Mouse (Mus musculus) adrenal gland, postnatal 14 days (tissue): Measurements from ENCODE around the gene Hoxa13. TPM values are rescaled to one million over a fixed set of nuclear protein-coding genes. Genes with fewer than 3 reads are reported as not detected.

ENCODE experiments used
- DNase-seq: peaks from one replicate; pipeline ENCODE4 v3.0.0; 2021; ENCODE audit warnings: mixed read lengths
- long read RNA-seq, 2 experiments: library from polyadenylated mRNA; stranded (forward); transcript quantifications; one replicate each; pipeline ENCODE4 v2.0.0; 2021
- total RNA-seq: library from RNA; stranded (reverse); gene quantifications from 2 replicates; pipeline ENCODE4 v1.2.3, GENCODE M21; 2021

The Hoxa13 gene
- not detected in 2 replicates for total RNA-seq
- long read RNA-seq, experiment 1 = 0 reads
- long read RNA-seq, experiment 2 = 0 reads

- DNase-seq = no peak
Observed at GRCm38 (mm10) chr6:52260654-52261575, at the start of gene Hoxa13. Gene Hoxa13 (minus strand): TSS chr6:52260880.

GRCm38 (mm10) chr6:52310366-52310765 is 49.7 kb upstream of the Hoxa13 start:
- no peak for DNase-seq

GRCm38 (mm10) chr6:52309766-52310165 is 49.1 kb upstream of the Hoxa13 start:
- no peak for DNase-seq

DNA sequence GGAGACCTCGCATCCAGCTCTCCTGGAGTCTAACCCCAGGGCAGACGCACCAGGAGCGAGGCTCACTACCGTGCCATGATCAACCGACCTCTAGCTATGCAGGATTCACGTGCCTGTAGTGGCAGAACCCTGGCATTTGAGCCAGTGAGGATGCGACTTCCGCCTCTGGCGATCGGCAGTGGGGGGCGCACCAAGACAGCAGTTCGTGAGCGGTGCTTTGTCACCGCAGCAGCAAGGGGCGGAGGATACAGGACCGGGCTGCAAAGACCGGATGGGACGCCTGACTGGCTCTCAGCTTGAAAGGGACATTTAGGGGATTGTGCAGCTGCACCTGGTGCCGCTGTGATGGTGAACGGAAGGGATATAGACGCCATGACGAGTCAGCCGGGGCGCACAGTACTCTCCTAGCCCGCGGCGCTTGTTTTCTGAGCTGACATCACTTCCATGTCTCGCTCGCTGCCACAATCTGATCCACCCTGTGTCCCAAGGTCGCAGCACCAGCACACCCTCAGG is 45.3 kb upstream of the Hoxa13 start:
- DNase-seq = peak; percentile 82

DNA sequence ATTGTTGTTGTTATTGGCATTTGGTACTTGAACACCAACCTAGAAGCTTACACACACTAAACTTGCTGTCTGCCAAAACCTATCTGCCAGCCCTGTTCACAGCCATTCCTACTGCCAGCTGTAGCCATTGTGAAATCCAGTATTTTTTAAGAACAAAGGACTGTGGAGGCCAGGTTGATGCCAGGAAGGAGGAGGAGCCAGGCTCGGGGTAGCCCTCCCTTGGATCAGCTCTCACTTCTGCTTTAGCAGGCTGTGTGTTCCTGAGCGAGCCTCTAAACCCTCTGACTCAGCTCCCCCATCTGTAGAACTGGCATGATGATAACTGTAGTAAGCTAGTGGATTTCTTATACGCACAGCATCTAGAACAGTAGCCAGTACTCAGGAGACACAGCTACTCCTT is 42.7 kb upstream of the Hoxa13 start:
- peak; percentile 27 for DNase-seq

- no peak for DNase-seq
Observed at GRCm38 (mm10) chr6:52300806-52301205, 40.1 kb upstream of the Hoxa13 start.

GRCm38 (mm10) chr6:52298511-52298910 is 37.8 kb upstream of the Hoxa13 start:
- DNase-seq = no peak

GRCm38 (mm10) chr6:52294616-52295015 is 33.9 kb upstream of the Hoxa13 start:
- no peak for DNase-seq

DNA sequence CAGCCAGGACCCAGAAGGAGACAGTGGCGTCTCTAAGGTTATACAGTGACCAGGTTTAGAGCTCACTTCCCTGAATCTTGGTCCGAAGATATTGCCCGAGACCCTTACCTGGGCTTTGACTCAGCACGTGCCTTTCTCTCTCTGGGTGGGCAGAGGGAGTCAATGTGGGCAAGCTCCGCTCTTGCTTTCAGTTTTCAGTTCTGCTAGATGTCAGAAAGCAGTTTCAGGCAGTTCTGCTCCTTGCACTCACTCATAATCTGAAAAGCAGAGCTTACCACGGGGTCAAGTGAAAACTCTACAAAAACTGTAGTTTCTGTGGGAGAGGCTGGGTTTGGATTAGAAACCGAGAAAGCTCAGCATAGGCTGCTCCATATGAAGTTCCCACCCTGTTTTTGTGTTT is 31.6 kb upstream of the Hoxa13 start:
- DNase-seq = no peak

GRCm38 (mm10) chr6:52291021-52291860 is 30.6 kb upstream of the Hoxa13 start:
- peak; percentile 50 for DNase-seq

GRCm38 (mm10) chr6:52290186-52290585 is 29.5 kb upstream of the Hoxa13 start:
- no peak for DNase-seq

DNA sequence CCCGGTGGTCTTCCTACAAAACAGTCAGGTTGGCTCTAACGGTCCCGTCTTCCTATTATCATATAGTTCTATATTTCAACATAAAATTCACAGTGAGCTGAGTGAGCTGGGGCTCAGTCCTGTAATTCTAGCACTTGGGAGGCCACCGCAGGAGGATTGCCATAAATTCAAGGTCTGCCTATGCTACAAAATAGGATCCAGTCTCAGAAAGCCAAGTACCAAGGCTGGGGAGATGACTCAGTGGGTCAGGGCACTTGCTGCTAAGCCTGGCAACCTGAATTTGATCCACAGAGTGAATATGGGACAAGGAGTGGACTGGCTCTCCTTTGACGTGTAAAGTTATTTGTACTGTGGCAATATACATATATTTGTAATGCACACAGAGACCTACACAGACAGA is 23.2 kb upstream of the Hoxa13 start:
- peak; percentile 55 for DNase-seq

DNA sequence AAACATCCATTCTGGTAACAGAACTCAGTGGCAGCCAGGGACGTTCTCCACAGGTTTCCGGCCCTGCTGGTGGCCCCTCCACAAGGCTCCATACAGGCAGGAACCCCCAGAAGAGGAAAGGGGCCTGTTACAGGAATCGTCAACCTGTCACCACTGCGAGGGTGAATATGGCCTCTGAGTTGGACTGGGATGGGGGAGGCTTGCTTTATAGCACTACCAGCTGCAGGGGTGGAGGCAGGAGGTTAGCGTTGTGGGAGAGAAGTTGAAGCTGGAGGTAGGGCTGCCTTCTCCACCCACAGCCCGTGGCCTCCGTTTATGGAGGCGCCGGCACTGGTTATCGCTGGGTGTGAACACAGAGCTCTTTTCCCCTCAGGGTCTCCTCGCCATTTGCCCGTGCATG is 20.4 kb upstream of the Hoxa13 start:
- DNase-seq = no peak

DNA sequence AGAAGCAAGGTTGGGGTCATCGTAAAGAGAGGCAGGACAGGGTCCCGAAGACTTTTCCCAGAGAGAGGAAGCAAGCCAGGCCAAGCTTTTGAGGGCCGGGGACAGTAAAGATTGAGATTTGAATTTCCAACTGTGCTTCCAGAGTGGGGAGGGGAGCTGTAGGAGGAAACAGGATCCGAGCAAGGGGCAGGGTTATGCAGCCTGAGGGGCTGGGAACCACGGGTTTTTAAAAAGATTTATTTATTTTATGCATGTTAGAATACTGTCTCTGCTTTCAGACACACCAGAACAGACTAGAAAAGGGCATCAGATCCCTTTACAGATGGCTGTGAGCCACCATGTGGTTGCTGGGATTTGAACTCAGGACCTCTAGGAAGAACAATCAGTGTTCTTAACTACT is 16.2 kb upstream of the Hoxa13 start:
- no peak for DNase-seq

- DNase-seq = no peak
Observed at GRCm38 (mm10) chr6:52276382-52276781, 15.7 kb upstream of the Hoxa13 start.

- no peak for DNase-seq
Observed at GRCm38 (mm10) chr6:52275563-52276280, 15.0 kb upstream of the Hoxa13 start.

DNA sequence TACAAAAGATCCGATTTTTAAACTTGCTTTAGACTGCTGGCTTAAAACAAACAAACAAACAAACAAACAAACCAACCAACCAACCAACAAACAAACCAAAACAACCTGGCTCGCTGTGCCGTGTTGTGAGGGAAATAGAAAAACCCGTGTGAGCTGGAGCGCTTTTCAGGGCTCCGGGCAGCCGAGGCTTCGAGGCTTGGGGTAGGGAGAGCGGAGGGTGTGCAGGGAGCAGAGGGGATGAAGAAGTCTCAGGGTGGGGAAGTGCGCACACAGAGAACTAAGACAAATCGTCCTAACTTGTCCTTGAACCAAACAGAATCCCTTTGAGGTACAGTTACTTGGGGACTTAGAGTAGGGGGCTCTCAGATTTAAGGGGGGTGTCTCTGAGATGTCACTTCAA is 13.9 kb upstream of the Hoxa13 start:
- no peak for DNase-seq

DNA sequence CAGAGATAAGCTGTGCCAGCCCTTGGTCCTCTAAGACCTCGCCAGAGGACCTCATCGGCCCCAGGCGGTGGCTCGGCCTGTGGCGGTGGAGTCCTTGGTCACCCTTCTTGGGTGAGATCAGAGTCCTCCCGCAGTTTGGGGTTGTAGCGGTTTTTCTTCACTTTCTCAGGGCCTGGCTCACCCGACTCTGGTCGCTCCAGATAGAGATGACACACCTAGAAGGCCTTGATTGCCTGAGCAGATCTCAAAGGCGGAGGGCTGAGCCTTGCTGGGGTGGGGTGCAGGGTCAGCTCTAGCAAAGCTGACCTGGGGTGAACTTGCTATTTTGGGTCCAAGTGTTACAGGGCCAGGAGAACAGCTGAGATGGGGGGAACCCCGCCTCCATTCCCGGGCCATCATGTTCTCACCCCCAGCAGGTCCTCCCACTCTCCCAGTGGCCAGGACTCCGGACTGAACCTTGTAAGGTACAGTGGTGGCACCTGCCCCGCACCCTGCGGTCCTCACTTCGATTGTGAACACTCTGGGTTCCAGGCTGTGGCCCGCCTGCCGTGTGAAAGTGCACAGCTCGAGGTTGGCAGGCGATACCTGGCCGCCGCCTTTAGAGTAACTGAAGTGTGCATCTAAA is 13.1 kb upstream of the Hoxa13 start:
- no peak for DNase-seq

- no peak for DNase-seq
Observed at GRCm38 (mm10) chr6:52272766-52273655, 12.3 kb upstream of the Hoxa13 start.
